Mouse (Mus musculus): ENCODE results near the gene Prmt3. TPM values are rescaled to one million over a fixed set of nuclear protein-coding genes. Genes with fewer than 3 reads are reported as not detected.
A peak's percentile ranks its signal among the peaks of the same experiment; 100 is the strongest.

The Prmt3 gene
- total RNA-seq, 1 experiment from 2014 or later = 30.1 TPM

DNA sequence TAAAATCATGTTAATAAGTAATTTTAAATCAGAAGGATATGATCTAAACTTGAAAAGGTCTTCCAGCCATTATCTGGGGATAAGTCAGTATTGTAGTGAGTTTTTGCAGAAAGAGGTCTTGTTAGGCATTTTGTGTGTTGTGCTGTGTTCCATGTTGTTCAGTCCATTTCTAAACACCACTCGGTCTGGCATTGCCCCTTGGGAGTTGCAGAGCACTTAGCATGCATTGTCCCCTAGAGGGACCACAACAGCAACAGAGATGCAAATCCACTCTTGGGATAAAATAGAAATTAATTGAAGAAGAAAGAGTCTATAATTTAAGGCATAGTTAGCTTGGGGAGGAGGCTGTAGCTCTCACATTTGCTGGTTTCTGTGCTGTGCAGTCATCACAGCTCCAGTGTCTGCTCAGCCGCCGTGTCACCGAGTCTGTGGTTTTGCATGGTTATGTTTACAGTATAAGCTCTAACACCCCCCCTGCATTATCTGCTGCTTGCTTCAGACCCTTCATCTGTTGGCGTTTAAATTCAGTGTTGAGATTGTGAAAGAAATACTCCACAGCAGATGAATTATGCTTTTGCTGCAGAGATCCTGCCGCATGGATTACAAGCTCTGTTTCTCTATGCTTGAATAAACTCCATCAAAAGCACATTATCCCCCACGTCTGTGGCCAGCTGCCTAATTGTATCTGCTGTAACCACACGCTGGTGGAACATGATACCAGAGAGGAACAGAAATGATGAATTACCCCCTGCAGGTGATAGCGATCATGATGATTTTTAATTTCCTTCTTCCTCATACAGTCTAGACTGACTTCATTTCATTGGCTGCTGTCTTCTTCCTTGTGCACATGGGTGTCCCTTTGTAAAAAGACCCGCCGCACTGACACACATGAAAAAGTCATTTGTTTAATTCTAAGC, 64.5 kb downstream of the Prmt3 start:
- 0 out of 2 replicates have a peak, but pooled peaks have one; percentile 19 for ATAC-seq (ENCODE audit: extremely low read depth, insufficient number of reproducible peaks, low FRiP score, poor library complexity, severe bottlenecking)

- 0 out of 2 replicates have a peak, but pooled peaks have one; percentile 16 for ATAC-seq (ENCODE audit: extremely low read depth, insufficient number of reproducible peaks, low FRiP score, poor library complexity, severe bottlenecking)
Measured at GRCm38 (mm10) chr7:49843304-49843933, 65.3 kb downstream of the Prmt3 start.

DNA sequence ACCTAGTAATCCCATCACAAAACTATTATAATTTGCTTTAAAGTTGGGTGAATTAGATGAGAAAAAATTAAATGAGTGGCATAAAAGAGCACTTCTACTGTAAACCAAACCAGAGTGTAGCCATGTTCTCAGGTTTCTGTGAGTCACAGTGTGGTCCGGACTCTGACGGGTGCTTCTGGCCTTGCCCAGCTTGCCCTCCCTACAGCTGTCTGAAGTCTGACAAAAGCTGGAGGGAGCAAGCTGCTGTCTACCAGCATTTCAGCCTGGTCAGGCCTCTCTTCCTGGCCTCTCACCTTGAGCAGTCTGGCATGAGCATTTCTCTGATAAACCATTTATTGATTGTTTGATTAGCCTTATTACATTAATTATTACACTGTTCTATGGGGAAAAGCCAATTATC, 69.8 kb downstream of the Prmt3 start:
- ATAC-seq (ENCODE audit: extremely low read depth, insufficient number of reproducible peaks, low FRiP score, poor library complexity, severe bottlenecking) = no peak

- no peak for ATAC-seq (ENCODE audit: extremely low read depth, insufficient number of reproducible peaks, low FRiP score, poor library complexity, severe bottlenecking)
Measured at GRCm38 (mm10) chr7:49853342-49854181, 75.4 kb downstream of the Prmt3 start.

- no peak for ATAC-seq (ENCODE audit: extremely low read depth, insufficient number of reproducible peaks, low FRiP score, poor library complexity, severe bottlenecking)
Measured at GRCm38 (mm10) chr7:49857347-49857746, 79.2 kb downstream of the Prmt3 start.

DNA sequence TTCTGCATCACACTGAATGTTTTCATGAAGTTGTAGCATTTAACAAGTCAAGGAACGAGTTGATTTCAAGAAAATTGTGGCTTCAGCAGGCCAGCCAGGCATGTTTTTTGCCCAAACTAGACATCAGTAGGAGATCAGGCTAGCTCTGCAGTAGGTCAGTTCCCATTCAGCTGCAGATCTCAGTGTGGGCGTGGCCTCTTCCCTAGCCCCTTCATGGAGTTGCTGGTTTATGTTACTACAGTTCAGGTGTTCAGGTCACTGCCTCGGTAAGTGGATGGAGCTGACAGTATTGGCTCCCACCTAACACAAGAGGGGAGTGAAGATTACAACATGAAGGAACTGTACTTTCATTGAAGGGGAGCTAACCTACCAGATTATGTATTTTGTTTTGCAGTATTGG, 80.1 kb downstream of the Prmt3 start:
- no peak for ATAC-seq (ENCODE audit: extremely low read depth, insufficient number of reproducible peaks, low FRiP score, poor library complexity, severe bottlenecking)

DNA sequence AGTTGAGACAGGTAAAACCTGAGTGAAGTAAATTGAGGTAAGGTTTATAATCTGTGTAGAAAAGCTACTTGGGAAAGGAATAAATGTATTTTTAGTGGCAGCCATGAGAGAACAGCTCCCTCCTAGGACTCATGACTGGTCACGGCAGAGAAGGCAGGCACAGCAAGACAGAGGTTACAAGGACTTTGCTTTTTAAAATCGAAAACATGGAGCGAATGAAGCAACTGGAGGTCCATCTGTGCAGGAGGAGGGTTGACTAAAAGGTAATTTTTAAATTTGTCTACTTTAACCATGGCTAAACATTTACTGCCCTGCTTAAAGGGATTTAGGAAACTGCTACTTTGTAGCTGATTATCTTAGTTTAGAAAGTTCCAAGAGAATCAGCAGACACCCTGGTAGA, 81.7 kb downstream of the Prmt3 start:
- no peak for ATAC-seq (ENCODE audit: extremely low read depth, insufficient number of reproducible peaks, low FRiP score, poor library complexity, severe bottlenecking)

DNA sequence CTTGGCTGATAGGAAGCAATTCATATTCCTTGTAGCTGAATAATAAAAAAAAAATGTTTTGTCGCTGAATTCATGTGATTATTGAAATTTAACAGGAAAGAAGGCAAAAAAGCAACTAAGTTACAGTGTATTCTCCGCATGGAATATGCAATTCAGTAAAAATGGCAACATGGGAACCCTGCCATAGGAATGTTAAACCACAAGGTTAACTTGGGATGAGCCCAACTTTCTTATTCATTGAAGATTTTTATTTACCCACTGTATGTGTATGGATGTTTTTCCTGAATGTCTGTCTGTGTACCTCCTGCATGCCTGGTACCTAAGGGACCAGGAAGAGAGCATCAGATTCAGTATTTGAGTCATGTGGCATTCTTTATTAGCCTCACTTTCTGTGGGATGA, 83.0 kb downstream of the Prmt3 start:
- ATAC-seq (ENCODE audit: extremely low read depth, insufficient number of reproducible peaks, low FRiP score, poor library complexity, severe bottlenecking) = no peak

GRCm38 (mm10) chr7:49863753-49864152, 85.6 kb downstream of the Prmt3 start:
- no peak for ATAC-seq (ENCODE audit: extremely low read depth, insufficient number of reproducible peaks, low FRiP score, poor library complexity, severe bottlenecking)

GRCm38 (mm10) chr7:49869656-49870055, 91.5 kb downstream of the Prmt3 start:
- ATAC-seq (ENCODE audit: extremely low read depth, insufficient number of reproducible peaks, low FRiP score, poor library complexity, severe bottlenecking) = no peak

DNA sequence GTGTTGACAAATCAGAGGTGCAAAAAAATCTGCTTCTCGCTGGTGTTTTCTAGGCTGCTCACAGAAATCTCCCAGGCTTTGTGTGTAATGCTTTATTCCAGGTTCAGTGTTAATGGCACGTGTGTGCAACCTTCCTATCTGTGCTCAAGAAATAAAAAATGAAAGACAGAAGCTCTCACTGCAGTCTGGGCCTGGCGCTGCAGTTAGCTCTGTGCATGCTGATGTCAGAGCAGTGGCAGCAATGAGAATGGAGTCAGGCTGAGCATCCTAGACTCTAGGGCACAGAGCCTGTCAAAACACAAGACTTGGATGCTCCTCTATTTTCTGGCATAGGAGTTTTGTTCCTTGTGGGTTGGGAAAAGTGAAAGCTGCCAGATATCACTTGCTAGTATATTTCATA, 92.1 kb downstream of the Prmt3 start:
- no peak for ATAC-seq (ENCODE audit: extremely low read depth, insufficient number of reproducible peaks, low FRiP score, poor library complexity, severe bottlenecking)

- ATAC-seq (ENCODE audit: extremely low read depth, insufficient number of reproducible peaks, low FRiP score, poor library complexity, severe bottlenecking) = no peak
Measured at GRCm38 (mm10) chr7:49877307-49877706, 99.2 kb downstream of the Prmt3 start.

DNA sequence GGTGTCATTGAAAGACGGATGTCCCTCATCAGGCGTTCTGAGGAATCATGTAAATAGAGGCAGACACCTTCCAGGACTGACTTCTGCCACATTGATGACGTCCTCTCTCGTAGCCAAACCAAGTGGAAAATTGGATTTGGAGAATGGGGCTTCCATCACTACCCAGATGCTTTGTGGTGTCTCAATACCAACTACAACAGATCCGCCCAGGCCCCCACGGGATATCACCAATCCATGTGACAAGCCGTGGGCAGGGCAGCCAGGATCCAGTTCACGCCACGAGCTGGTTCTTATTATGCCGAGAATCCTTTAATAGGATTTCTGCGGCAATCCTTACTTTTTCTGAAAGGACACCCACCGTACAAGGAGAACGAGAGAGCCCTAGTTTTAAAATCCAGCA, 100.9 kb downstream of the Prmt3 start:
- ATAC-seq (ENCODE audit: extremely low read depth, insufficient number of reproducible peaks, low FRiP score, poor library complexity, severe bottlenecking) = no peak

GRCm38 (mm10) chr7:49879998-49880707, 102.0 kb downstream of the Prmt3 start:
- no peak for ATAC-seq (ENCODE audit: extremely low read depth, insufficient number of reproducible peaks, low FRiP score, poor library complexity, severe bottlenecking)

- no peak for ATAC-seq (ENCODE audit: extremely low read depth, insufficient number of reproducible peaks, low FRiP score, poor library complexity, severe bottlenecking)
Measured at GRCm38 (mm10) chr7:49882288-49882687, 104.1 kb downstream of the Prmt3 start.

GRCm38 (mm10) chr7:49882694-49883389, 104.7 kb downstream of the Prmt3 start:
- no peak for ATAC-seq (ENCODE audit: extremely low read depth, insufficient number of reproducible peaks, low FRiP score, poor library complexity, severe bottlenecking)

GRCm38 (mm10) chr7:49887776-49888390, 109.7 kb downstream of the Prmt3 start:
- ATAC-seq (ENCODE audit: extremely low read depth, insufficient number of reproducible peaks, low FRiP score, poor library complexity, severe bottlenecking) = no peak

- no peak for ATAC-seq (ENCODE audit: extremely low read depth, insufficient number of reproducible peaks, low FRiP score, poor library complexity, severe bottlenecking)
Measured at GRCm38 (mm10) chr7:49894786-49895185, 116.6 kb downstream of the Prmt3 start.
